Mouse (Mus musculus): ENCODE measurements at regions not wholly inside any gene's neighbourhood (a gene's known extent, or its start where the extent isn't known, plus 50 kb on each side); places are given as distances from the start of the nearest gene placed in this dataset.

DNA sequence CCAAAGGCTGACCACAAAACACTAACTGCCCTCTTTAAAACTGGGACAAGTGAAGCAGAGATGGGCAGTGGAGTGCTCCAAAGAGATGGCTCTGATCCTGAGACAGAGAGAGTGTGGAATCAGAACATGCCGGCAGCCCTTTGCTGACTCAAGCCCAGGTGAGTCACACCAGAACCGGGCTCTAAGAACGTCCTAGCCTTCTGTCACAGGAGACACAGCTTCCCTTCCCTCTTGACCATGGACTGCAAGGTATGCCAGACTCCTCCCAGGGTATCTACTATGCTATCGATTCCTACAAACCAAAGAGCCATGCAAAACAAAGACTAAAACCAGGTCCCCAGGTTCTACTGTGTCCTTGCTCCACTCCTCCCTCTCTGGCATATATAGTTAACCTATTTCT lies 98.0 kb downstream of the Dhx15 start:
- DNase-seq (ENCODE audit: low spot score): no peak

DNA sequence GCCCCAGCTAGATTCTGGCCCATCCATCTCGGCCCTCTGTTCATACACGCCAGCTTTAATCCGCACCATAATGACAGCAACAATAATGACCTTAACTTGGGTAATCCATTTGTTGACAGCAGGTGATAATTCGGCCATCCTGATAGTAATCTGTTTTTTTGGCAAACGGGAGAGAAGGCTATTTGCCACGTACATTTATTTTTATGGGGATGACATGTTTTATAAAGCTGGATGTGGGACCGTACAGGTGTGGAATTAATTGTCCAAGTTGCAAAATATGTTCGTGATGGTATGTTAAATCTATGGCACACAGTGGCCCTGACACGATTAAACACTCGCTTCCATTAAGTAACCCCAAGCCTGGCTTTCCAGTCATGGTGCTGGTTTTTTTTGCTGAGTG lies 102.2 kb downstream of the Dhx15 start:
- DNase-seq (ENCODE audit: low spot score): no peak

DNA sequence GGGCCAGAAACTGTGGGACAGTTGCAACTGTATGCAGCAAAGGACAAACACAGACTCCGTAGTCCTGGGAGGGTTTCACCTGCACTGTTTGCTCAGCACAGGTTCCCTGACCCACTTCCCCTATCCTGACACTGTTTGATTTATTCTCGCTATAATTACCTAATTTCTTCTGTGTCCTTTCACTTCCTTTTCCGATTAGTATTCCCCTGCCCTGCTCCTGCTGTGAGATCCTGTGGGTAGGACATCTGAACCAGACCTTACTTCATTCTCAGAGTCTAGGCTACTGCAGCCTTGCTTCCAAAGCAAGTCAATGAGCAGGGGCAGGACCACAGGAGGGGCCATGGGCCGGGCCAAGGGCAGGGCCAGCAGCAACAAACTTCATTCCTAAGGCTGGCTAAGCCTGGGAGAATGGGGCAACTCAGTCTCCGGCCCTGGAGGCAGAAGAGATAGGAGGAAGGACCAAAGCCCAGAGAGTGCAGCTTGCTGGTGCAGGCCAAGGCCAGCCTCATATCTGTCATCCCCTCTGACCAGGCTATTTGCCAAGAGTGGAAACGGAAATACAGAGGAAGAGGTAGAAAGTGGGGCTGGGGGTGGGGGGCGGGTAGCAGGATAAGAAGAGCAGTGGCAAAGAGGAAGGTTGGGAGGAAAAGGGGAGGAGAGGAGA lies 103.4 kb downstream of the Dhx15 start:
- no peak for DNase-seq (ENCODE audit: low spot score)

DNA sequence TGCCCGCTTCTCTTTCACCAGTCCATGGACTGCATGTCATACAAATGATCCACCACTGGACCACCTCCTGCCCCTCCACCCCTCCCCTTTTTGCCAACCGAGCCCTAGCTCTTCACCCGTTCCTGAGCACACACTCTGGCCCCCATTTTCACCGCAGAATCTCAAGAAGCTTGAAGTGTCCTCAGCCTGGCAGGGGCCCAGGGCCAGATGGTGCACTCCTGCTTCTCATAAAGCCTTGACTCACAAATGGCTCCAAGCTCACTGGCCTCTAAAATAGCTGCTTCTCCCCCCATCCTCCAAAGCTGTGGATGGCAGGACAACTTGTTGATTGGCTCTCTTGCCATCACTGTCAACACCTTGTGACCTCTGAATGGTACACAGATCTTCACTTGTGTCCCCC lies 110.0 kb downstream of the Dhx15 start:
- DNase-seq (ENCODE audit: low spot score): no peak

DNA sequence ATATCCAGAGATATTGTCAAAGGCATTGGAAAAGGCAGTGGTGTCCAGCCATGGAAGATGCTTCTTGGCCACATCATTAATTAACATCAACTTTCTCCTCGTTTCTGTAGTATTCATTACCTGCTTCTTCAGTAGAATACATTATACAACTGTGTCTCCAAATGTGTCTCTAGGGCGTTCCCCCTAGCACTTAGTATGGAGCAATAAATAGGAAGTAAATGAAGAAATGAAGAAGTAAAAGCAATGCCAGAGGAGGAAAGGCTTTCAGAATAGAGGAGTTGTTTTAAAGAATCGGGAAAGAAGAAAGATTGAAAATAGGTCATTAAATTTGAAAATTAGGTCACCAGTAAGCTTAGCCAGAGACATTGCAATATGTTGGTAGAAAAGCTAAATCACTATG lies 112.6 kb downstream of the Dhx15 start:
- no peak for DNase-seq (ENCODE audit: low spot score)

DNA sequence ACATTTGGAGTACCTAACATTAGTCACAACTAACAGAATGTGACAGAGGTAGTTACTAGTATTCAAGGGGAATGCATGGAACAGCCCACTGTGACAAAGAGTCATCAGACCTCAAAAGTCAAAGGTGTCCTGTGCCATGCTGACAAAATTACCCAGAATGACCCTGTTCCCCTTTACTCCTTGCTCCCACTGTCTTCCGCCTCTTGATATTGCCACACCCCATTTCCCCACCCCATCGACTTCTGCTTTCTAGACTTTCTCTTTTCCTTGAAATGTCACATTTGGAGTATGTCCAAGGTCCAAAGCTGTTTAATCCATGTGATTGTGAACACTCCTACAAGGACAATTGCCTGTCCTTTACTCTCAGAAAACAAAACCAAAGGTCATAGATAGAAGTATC lies 115.2 kb downstream of the Dhx15 start:
- no peak for DNase-seq (ENCODE audit: low spot score)

DNA sequence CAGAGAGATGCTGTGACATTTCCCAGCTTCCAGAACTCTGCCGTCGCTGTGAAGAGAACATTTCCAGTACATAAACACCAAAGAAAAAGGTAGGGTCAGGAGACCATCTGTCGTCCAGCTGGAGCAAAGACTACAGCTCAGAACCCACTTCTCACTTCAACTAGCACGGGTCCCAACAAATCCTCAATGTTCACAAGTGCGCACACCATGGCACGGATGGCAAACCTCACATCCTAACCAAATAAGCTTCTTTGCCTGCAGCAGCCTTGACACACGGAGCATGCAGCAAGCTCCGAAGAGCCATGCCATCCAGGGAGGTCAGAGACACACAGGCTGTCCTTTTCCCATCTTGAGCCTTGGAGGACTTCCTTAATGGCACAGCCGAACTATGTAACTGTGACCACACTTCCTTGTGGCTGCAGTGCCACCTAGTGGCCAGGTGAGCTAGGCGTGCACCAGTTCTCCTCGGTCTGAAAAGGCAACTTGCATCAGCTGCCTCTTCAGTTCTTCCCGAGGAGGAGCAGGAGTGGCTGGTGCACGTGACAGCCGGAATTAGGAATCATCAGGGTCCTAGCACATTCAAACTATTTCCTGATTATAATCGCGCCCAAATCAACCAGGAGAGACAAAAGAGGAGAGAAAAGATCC lies 125.4 kb downstream of the Dhx15 start:
- peak; percentile 95 for DNase-seq (ENCODE audit: low spot score)

DNA sequence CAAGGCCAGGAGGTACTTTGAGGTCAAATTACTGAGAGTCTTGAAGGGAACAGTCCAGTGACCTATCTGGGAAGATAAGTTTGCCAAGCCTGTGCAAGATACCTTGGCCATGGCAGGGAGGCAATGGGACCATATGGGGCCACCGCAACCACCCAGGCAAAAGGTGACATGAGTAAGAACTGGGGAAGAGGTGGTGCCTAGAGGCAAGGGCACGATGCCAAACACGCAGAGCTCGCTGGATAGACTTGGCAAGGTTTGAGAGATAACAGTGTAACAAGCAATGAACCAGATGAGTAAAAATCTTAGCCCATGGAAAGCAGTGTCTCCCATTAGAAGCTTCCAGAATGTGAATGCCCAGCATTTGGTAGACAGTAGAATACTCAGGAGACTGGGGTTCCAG lies 128.1 kb downstream of the Dhx15 start:
- DNase-seq (ENCODE audit: low spot score): no peak

DNA sequence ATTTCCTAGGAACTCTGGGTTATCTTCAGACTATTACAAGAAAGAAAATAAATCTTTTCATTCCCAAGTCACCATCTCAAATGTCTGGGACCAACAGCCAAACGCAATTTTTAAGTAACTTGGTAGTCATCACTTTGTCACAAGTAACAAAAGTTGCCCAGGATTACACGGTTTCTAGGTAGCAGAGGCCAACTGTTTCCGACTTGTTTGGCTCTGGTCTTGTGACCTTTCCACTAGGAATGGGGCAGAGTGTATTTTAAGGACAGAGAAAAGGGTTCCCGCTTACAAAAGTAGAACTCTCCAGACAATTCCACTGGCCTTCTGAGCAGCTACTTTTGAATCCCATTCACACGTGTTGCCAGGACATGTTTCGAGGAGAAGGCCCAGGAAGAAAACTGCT lies 129.1 kb downstream of the Dhx15 start:
- DNase-seq (ENCODE audit: low spot score): no peak

DNA sequence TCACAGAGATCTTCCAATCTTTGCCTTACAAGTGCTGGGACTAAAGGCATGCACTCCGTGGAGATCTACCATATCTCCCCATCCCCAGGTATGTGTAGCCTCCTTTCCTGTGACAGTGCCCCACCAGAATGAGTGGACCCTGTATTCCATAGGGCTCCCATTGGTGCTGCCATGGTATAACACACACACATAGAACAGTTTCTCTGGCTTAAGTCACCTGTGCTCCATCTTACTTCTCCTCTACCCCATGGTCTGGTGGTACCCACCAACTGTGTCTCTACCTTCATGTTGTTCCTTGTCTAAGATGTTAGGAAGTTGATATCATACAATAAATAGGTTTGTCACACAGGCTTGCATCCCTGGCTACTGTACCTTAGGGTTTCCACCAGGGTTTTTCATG lies 133.1 kb downstream of the Dhx15 start:
- no peak for DNase-seq (ENCODE audit: low spot score)

DNA sequence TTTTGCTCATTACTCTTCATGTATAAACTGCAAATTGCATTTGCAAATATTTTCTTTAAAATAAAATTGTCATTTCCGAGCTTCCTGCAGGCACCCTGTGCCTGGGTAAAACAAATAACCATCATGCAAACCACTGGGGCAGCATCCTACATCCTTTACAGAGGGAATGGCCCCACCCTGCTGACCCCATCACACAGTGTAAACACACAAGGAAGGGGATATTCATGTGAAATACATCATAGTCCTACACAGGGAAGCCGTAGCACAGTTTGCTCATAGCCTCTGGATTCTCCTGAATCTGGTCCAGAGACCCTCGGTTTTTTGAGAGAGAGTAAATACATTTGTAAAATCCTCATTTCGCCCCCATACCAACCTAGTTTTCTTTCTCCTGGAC lies 138.2 kb downstream of the Dhx15 start:
- no peak for DNase-seq (ENCODE audit: low spot score)

DNA sequence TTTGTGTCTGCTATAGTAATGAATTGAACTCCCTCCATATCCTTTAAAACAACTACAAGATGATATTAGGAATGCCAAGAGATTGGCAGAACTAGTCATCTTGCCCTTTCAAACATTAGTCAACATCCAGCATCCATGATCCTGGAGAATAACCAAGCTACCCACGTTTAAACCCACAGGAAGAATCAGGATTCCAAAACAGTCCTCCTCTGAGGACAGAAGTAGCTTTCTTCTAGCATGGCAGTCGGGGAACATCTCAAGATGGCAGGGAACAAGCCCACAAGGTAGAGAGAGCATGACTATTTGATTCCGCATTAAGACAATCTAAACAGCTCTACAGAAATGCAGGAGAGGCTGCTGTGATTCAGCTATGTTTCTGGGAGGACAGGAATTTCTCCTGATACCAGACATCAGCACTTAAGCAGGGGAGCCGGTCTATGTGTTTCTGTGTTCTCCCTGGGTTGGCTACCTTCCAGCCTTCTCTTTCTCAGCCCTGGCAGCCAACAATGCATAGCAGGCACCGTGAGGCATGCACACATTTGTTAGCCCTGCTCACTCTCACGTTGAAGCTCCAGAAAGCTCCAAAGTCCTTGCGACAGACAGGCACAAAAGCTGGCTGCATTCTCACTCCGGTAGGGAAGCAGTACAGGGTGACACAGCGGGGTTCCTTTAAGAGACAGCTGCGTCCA lies 138.8 kb downstream of the Dhx15 start:
- DNase-seq (ENCODE audit: low spot score): no peak

DNA sequence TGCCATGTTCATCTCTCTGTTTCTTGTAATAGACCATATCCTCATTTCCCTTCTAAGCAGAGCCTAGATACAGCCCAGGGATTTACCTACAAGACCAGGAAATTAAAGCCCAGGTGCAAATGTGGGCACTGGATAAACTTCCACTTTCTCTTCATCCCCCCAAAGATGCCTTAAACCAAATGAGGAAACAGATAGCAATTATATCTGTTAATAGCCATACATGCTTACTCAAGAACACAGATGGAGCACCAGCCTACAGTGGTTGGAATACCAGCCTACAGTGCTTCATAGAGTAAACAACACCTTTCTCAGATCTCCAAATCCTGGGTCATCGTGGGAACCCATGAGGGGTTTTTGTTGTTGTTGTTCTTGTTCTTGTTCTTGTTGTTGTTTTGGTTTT lies 141.5 kb downstream of the Dhx15 start:
- no peak for DNase-seq (ENCODE audit: low spot score)

DNA sequence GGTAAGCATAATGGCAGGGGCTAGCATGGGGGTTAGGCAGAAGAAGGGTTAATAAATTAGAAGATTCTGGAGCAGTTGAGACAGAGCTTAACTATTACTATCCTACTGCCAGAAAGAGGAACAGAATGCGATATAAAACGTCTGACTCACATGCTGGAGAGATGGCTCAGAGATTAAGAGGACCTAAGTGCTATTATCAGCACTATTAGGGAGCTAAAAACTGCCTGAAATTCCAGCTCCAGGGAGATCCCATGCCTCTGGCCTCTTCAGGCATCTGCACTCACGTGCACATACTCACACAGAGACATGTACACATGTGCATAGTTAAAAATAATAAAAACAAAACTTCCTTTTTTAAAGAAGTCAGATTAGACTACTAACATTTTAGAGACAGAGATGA lies 143.6 kb downstream of the Dhx15 start:
- no peak for DNase-seq (ENCODE audit: low spot score)

DNA sequence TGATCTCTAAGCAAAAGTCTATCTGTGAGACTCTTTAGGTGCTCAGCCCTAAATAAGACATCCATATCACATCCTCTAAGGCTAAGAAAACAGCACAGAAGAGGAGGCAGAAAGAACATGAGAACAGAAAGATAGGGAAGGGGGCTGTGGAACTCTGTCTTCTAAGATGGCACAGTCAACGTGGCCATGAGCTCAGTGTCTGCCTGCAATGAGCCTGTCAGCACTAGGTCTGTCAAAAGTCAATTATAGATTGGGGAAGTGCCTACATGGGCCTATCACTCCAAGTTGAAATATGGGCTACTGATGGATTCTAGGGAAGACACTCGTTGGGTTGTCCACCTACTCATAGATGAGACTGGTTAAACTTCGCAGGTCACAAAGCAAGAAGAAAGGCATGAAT lies 146.2 kb downstream of the Dhx15 start:
- DNase-seq (ENCODE audit: low spot score): no peak

DNA sequence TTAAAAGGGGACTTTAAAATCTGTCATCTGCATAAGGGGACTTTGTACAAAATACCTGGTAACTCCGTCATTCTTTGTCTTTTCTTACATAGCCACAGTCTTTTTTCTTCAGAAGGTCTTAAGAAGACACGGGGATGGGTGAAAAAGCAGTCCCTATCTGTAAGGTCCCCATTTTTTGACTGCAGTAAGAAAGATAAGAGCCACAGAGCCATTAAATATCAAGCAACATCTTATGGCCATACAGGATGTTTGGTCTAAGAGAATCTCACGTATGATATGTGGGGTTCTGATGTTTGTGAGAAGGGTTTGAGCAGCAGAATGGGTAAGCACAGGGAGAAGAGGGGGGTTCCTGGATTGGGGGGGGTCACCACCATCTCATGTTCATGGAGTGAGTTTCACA lies 148.9 kb downstream of the Dhx15 start:
- no peak for DNase-seq (ENCODE audit: low spot score)

DNA sequence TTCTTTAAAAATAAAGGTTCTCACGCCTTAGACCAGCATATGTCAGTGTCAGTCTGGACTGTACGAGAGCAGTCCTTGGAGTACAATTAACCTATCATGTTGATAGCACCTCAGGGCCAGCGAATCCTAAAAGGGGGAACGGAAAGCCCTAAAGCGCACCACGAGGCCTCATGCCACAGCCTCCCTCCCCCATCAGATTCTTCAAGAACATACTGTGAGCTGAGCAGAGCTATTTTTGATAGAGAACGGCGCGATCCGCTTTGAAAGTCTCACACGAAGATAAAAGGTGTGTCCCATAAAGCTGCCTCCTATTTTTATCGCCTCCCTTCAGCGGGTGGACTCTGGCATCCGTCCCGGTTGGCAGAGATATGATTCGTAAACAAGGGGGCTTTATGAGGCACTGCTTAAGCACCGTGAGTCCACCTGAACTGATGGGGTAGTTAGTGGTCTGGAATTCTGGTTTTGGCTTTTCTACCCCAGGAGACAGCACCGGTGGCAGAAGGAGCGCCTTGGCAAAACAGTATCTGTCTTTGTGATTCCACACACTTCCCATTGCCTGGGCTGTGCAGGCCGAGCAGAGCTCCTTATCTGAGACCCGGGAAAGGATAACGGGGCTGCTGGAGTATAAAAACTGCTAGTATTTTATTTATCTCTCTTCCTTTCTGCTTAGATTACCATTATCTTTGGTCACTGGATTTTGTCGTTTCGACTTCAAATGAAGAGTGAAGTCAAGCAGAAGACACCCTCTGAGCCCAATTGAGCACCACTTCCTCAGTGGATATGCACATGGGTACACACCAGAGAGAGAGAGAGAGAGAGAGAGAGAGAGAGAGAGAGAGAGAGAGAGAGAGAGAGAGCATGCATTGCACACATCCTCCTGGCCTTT lies 149.6 kb downstream of the Dhx15 start:
- peak; percentile 47 for DNase-seq (ENCODE audit: low spot score)

DNA sequence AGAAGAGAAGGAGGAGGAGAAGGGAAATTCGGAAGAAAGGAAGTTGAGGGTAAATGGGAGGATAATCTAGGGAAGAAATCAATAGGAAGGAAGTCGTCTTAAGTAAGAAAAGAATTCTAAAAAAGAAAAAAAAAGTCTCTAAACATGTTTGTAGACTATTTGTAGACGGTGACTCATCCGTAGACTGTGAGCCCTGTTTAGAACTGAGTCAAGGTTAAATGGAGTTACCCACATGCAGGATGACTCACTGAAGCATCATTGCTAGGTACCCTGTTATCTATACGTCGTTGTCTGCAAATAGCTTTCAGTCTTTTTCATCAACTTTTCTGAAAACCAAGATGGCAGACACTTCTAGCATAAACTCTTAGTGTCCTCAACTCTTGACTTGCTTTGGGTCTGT lies 155.0 kb downstream of the Dhx15 start:
- DNase-seq (ENCODE audit: low spot score): no peak

DNA sequence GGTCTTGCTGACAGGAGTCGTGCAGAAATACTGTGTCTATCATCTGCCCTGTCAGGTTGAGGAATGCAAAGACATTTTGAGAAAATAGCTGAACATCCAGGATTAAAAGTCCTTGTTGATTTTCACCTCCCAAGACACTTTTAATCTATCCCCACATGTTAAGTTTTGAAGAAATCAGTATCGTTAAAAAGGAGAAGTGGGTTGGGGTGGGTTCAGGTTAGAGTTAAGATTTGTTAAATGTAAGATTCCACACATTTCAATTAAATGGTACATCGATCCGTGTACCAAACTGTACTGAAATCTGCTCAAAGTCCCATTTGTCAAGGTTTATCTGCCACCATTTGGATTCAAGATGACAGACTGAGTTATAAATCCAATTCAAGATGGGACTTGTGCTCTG lies 162.8 kb downstream of the Dhx15 start:
- no peak for DNase-seq (ENCODE audit: low spot score)

DNA sequence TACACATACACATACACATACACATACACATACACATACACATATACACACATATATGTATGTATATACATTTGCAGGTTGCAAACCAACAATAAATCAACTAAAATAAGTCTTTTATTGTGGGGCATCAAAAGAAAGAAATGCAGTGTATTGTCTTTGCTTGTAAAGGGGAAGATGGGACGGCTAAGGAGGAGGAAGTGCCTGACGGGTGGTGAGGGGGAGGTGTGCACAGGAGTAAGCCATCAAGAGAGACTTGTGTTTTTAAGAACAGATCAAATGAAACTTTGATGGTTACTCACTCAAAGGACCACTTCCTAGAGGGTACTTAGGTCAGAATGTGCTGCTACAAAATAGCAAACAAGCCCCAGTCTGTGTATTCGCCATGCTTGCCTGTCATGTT lies 164.2 kb downstream of the Dhx15 start:
- DNase-seq (ENCODE audit: low spot score): no peak

DNA sequence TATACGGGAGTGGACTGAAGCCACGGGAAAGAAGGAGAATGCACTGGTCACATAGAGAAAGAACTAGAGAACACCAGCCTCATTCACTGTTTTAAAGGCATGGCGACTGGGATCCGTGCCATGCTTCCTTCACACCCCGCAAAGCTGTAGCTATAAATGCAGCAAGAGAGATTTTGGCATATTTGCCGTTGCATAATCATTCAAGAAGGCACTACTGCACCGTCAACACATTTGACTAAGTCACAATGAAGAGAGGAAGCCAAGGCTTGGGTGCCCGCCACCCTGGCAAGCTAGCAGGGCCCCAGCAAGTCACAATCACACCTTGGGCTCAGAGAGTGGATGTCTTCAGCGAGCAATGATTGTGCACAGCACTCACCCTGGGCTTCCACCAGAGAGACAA lies 167.1 kb downstream of the Dhx15 start:
- DNase-seq (ENCODE audit: low spot score): no peak

DNA sequence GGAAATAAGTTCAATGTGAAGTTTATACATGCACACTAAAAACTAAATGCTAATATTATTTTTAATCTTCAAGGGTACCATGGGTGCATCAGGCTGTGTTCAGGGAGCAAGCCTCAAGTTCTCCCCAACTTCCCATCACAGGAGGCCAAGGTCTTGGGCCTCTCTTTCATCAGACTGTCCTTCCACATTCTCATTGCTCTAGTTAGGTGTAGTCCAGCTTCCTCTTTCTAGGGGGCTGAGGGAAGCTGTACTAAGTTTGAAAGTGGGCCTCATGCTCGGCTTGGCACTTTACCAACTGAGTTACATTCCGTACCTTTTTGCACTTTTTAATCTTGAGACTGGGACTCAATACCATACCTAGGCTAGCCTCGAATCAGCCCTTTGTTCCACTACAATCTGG lies 173.3 kb downstream of the Dhx15 start:
- no peak for DNase-seq (ENCODE audit: low spot score)

DNA sequence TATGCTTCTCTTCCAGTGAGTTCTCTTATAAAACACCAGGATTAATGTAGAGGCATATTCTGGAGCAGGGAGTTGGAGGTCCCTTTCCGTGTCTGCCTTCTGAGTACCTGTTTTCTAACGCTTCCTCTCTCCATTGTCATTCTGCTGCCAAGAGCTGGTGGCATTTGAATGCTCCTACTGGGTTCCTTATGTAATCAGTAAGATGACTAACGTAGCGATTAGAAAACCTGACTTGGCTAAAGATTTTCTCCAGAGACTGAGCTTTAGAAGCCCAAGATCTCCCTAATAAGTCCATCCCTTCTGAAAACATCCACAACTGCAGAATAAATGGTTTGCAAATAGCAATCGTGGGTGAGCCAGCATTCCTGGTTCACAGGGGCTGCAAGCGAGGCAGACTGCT lies 174.5 kb downstream of the Dhx15 start:
- DNase-seq (ENCODE audit: low spot score): no peak
